Mouse (Mus musculus): ENCODE results near the gene Lrch1.

The Lrch1 gene

GRCm38 (mm10) chr14:74893085-74893648 lies 54.5 kb downstream of the Lrch1 start:
- DNase-seq (ENCODE audit: low read depth, low spot score): no peak

DNA sequence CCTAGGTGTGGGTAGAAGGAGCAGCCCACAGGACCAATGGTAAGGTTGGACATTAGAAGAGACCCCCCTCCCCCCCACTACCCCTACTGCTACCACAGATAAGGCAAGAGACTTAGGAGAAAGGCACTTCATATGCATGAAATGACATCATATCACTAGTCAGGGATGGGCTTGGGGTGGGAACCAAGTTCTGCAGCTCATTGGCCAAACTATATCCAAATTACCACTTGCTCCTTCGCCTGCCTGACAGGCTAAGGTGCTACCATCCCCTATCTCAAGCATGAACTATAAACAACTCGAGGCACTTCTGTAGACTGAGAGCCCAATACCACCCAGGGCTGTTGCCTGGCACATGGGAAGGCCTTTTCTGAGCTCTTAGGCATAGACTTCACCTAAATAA lies 58.4 kb downstream of the Lrch1 start:
- DNase-seq (ENCODE audit: low read depth, low spot score): no peak

DNA sequence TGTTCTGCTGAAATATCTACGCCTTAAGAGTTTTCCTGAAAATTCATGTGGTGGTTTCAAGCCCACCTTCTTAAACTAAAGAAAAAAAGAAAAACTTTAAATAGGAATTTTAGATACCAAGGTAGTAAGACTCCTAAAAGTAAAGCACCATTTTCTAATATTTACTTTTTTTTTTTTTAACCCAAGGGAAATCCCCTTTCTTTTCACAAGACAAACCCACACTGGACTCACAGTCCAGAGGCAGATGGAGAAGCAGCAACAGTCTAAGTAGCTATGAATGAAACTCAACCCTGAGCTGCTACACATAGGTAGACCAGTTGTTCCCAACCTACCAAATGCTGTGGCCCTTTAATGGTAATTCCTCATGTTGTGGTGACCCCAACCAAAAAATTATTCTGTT lies 59.6 kb downstream of the Lrch1 start:
- no peak for DNase-seq (ENCODE audit: low read depth, low spot score)

DNA sequence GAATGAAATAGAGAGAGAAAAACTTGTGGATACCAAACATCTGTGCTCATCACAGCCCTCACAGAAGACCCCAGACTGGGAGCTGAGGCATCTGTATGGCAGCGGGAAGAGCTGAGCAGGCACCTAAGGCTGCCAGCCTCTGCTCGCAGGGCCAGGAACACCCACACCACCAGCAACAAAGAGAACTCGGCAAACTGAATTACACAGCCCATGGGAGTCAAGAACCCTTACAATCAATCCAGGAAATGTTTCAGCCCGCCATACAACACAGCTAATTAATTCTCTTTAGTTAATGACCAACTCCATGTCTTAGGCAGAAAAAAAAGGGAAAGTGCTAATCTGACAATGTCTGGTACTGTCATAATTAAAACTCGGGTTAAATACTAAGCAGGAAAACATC lies 61.2 kb downstream of the Lrch1 start:
- no peak for DNase-seq (ENCODE audit: low read depth, low spot score)

DNA sequence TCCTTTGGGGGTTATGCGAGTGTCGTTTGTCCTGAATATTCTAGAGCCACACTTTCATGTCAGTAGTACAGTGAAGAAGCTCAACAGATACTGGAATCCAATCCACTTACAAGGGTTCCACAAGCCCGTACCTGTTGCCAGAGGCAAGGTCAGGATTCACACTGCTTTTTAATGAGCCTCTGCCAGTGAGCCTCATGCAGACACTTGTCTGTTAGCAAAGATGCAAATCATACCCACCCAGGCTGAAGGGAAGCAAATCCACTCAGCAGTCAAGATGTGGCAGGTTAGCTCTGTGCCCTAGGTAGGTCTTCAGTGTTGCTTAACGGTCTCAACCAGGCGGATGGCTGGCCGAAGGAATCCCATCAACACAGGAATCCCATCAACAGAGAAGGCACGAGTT lies 62.8 kb downstream of the Lrch1 start:
- DNase-seq (ENCODE audit: low read depth, low spot score): no peak

GRCm38 (mm10) chr14:74884024-74884680 lies 63.5 kb downstream of the Lrch1 start:
- peak; percentile 89 for DNase-seq (ENCODE audit: low read depth, low spot score)

DNA sequence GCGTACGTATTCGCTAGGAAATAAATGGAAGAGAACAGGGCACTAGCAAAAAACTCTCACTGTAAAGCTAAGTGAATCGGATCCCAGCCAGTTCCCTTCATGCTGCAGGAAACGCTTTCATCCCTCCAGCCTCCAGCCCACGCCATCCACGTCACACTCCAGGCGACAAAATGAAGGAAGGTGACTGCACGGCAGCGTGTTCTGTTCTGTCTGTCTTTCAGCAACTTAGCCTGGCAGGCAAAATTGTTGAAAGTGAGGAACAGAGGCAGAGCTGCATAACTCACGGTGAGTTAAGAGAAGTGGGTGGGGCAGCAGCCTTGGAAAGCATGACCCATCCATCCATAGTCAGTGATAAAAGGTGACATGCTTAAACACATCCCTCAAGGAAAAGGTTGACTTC lies 64.5 kb downstream of the Lrch1 start:
- DNase-seq (ENCODE audit: low read depth, low spot score): peak; percentile 37

DNA sequence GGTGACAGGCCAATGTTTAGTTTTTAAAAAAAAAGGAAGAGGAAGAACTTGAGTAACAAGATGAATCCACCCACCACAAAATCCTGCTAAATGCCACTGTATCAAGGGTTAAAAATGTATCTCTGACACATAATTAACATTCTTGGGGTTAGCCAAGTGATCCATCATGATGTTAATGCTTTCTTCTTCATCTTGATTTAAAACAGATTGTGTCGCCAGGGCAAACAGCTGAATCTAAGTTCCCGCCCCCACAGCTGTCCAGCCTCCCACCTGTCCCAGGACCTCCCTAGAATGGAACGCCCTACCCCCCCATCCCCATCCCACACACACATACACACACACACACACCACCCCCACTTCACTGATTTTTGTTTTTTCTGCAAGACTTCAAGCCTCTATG lies 64.9 kb downstream of the Lrch1 start:
- peak; percentile 75 for DNase-seq (ENCODE audit: low read depth, low spot score)

GRCm38 (mm10) chr14:74880868-74881267 lies 66.8 kb downstream of the Lrch1 start:
- no peak for DNase-seq (ENCODE audit: low read depth, low spot score)

- no peak for DNase-seq (ENCODE audit: low read depth, low spot score)
These were observed 68.2 kb downstream of the Lrch1 start for GRCm38 (mm10) chr14:74879480-74879879.

DNA sequence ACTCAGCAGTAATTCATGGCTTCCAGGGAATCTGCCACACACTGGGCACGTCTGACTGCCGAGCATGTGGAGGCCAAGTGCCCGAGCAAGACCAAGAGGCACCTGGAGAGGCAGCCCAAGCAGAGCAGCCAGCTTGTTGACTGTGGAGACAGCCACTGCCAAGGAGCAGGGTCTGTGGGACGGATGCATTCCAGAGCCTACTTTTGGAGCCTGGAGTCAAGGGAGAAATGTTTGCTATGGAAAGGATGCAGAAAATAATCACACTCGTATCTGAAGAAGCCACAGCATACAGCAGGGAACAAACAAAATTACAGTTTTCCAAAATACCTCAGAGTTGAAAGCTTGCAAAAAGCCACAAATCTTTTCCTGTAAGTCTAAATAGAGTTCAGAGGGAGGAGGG lies 70.4 kb downstream of the Lrch1 start:
- no peak for DNase-seq (ENCODE audit: low read depth, low spot score)

- DNase-seq (ENCODE audit: low read depth, low spot score): no peak
These were observed 76.5 kb downstream of the Lrch1 start for GRCm38 (mm10) chr14:74871220-74871619.

- no peak for DNase-seq (ENCODE audit: low read depth, low spot score)
These were observed 78.8 kb downstream of the Lrch1 start for GRCm38 (mm10) chr14:74868902-74869230.

DNA sequence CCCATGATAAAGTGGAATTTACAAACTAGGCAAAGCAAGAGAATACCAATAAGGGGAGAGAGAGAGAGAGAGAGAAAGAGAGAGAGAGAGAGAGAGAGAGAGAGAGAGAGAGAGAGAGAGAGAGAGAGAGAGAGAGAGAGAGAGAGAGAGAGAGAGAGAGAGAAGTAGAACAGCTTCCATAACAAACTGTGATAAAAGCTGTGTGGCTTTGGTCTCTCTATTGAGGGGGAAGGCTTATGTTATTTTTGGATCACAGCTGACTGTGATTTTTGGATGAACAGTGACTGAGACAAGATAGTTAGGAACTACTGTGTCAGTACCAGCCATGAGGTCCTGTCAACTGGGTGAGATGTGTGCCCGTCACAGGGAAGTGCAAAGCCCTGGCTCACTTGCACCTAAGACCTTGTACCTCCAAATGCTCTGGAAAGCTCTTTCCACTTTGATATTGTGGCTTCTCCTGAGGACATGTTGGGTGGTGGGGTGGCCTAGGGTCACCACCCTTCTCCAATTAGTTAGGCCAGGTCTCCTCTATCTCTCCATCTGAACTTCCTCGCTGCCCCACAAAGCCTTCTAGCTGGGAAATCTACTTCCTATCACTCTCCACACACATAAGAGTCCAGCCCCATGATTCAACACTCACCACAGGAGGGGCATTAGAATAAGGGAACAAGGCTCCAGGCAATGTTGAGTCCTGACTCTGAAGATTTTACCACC lies 79.3 kb downstream of the Lrch1 start:
- no peak for DNase-seq (ENCODE audit: low read depth, low spot score)

DNA sequence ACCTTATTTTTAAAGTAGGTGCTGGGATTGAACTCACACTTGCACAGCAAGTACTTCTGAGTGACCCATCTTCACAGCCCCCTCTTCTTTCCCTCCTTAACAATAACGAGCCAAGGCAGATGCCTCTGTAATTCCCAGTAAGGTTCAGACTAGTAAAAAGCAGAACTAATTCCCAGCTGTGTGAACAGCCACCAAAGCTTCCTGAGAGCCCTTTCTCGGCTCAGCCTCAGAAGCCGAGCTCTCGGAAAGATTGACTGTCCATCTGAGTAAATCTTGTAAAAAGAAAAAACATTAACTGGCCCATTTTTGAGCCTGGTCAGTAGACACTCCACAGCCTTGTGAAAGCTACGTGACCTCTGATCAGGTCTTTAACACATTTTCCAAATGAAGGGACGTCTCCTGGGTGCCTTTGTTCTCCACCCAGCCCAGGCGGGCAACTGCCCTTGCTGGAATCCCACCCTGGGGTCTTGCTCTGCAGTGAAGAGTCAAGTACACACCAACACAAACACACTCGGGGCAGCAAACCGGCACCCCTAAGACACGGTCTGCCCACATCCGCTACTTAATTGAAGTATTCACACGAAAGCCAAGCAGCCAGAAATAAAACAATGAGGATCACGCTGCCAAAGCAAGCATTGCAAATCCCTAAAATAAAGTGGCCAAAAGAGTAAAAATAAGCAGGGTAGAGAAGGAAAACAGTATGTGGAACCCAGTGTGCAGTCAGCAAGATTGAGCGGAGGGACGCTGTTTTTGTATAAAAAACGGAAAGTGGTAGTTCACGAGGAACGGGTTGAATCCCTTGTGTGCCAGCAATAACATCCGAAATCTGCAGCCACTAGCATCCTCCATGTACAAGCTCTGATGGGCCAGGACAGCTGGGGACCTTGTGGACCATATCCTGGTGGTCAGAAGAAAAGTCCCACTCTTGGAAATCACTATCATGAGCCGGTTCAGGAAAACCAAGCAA lies 80.3 kb downstream of the Lrch1 start:
- DNase-seq (ENCODE audit: low read depth, low spot score): no peak

- no peak for DNase-seq (ENCODE audit: low read depth, low spot score)
These were observed 81.9 kb downstream of the Lrch1 start for GRCm38 (mm10) chr14:74865738-74866137.

DNA sequence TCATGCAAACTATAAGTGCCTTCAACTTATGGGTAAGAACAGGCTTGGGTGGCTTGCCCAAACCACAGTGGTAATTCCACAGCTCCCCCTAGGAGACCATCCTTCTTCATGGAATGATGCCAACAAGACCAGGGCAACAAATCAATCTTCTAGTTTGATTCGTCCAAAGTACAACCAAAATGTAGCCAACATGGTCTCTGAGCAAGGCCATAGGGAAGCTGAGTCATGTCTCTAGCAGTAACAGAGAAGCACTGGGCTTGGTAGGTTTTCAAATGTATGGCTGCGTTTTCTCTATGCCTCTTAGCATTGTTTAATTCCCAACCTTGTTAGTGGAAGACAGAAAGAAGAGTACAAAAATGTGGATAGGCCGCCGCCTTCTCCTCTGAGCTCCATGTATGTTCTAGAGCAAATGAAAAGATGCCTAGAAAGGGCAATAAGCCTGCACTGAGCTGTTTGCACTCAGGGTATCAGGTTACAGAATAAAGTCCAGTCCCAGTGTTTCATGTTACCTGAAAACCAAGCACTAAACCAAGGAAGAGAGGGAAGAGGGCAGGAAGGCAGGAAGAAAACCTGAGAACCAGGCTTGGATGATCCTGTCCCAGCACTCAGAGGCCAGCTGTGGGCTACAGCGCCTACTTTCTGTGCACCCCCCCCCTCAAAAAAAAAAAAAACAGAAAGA lies 82.7 kb downstream of the Lrch1 start:
- peak; percentile 47 for DNase-seq (ENCODE audit: low read depth, low spot score)

GRCm38 (mm10) chr14:74861456-74861855 lies 86.2 kb downstream of the Lrch1 start:
- no peak for DNase-seq (ENCODE audit: low read depth, low spot score)

- DNase-seq (ENCODE audit: low read depth, low spot score): no peak
These were observed 88.5 kb downstream of the Lrch1 start for GRCm38 (mm10) chr14:74859154-74859553.

DNA sequence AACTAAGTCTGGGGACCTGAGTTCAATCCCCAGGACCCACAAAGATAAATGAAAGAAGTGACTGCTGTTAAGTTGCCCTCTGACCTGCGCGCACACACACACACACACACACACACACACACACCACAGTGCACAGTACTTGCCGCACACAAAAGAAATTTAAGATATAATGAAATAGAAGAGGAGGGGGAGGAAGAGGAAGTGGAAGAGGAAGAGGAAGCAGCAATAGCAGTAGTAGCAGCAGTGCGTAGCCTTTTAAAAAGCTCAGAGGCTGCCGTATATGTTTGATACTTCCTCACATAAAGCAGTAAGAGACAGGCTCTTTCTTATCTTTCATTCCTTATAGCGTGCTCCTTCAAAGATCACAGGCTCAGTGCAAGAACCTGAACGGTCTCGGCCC lies 92.2 kb downstream of the Lrch1 start:
- DNase-seq (ENCODE audit: low read depth, low spot score): no peak

DNA sequence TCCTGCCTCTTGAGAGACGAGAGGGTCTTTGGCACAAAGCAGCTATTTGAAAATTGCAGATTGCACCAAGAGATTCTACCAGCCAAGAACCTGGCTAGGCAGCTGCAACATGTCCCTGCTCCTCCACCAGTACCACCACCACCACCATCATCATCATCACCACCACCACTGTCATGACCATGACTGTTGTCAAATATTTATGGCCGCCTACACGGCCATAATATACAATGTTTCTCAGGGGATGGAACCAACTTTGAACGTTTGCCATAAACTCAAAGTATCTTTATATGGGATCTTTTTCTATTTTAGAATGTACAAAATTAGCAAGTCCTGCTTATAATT lies 93.9 kb downstream of the Lrch1 start:
- no peak for DNase-seq (ENCODE audit: low read depth, low spot score)
